Mouse (Mus musculus) lung, postnatal 10 days (tissue): ENCODE measurements at regions not wholly inside any gene's neighbourhood (a gene's known extent, or its start where the extent isn't known, plus 50 kb on each side); places are given as distances from the start of the nearest gene placed in this dataset.
"Not testable (repeated sequence)": the region's sequence is repeated elsewhere in the genome, so short reads cannot be mapped to it uniquely, and the experiment has no call there.

Source experiments
- DNase-seq: peaks from one replicate; pipeline ENCODE4 v3.0.0; 2021

DNA sequence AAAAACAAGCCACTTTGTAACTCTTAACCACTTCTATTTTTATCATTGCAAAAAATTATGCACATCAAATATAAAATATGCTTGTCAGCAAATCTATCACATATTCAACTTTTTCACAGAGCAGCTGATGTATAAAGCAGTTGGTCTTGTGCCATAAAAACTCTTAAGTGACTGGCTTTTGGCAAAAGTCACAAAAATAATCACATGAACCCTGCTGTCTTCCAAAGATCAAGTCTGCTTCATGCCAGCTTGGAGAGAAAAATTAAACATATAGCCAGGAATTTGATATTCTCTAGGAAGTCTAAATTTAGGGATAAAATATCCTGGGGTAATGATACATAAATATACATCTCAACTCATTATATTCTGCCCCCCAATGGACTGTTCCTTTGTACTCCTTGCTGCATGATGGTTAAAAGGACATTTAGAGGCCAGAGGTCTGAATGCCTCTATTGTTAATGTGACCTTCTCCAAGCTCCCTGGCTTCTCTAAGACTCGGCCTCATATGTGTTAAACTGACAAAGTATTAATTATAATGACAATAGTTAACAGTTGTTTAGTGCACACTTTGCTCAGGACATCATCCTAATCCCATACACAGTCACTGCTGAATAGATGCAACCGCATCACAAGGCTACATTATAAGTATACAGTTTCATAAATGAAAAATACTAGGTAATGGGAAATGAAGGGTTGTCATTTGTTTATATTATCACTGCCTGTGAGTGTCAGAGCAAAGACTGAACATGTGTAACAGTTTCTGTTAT lies 422.9 kb upstream of the Hs3st1 start:
- DNase-seq: no peak

DNA sequence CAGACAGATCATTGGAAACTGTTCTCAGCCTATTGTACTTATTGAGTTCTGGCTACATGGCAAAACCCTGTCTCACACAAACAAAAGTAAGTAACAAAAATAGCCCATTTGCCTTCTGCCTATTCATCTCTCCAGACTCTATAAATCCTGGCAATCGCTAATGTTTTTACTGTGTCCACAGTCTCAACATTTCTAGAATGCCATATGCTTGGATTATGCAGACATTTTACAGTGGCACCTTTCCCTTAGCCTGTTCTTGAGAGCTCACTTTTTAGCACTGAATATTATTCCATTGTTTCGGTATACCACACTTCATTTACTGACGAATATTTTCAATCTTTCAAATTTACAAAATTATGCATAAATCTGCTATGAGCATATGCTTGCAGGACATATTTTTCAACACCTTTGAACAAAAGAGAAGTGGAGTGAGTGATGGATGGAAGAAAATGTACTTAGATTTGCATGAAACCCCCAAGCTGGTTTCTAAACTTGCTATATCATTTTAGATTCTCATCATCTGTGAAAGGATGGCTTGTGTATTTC lies 381.5 kb upstream of the Hs3st1 start:
- no peak for DNase-seq

DNA sequence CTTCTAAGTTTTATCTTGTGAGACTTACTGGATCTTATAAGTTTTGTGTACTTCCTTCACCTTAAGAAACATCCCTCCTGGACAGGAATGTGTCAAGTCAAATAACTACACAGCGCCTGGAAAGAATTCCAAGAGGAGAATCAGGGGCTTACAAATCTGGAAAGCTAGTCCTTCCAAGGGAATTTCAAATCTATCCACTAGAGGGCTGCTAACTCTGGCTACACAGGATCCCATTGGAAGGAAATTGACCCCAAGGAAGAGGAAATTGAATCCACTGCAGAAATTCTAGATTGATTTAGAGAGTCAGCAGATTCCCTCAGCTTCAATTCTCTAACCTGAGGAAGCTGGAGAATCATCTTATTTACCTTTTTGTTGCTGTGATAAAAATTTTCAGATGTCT lies 369.1 kb upstream of the Hs3st1 start:
- no peak for DNase-seq

DNA sequence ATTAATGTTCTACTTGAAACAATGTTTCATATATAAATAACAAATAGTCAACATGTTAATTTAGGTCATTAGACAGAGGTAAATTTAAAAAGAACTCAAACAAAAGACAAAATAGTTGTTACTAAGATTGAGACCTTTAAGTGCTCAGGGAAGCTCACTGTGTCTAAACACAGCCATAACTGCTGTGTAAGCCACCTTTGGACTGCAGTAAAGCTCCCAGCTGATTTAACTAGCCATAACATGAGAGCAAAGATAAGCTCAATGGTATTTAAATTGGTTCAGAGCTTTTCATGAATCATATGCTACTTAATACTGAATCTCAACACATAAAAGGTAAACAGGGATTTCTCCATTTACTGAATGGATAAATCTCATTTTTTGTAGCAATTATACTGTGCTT lies 361.6 kb upstream of the Hs3st1 start:
- no peak for DNase-seq

DNA sequence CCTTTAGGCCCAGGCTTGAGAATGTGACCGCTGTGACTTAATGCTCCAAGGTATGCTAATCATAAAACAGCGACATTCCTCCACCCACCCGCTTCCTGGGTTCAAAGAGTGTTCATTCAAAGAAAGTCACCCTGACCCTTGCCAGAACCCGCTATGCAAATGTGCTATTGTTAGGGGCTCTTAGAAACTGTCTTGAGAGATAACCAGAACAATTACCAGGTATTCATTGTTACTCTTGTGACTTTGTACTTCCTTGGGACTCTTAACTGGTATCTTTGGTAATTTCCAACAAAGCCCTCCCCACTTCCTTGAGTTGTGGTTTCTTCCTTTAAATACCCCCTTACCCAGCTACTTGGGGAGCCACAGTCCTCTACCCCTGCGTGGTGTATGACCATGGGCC lies 334.3 kb upstream of the Hs3st1 start:
- DNase-seq: not testable (repeated sequence)

DNA sequence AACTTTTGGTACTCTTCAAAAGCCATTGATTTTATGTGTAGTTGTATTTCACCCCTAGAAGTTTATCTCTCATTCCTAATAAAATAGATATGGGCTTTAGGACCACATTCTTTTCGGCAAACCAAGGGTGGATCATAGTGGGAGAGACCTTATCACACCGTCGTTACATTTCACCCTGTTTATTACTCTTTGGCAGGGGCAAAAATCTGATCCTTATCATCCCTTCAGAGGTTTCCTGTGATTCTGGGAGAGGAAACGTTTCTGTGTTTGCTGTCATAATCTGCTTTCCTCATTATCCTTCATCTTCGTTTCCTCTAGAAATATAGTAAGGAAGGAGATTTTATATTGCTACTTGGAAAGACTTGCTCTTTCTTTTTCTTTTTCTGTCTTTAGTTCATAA lies 290.0 kb upstream of the Hs3st1 start:
- DNase-seq: peak; percentile 25

DNA sequence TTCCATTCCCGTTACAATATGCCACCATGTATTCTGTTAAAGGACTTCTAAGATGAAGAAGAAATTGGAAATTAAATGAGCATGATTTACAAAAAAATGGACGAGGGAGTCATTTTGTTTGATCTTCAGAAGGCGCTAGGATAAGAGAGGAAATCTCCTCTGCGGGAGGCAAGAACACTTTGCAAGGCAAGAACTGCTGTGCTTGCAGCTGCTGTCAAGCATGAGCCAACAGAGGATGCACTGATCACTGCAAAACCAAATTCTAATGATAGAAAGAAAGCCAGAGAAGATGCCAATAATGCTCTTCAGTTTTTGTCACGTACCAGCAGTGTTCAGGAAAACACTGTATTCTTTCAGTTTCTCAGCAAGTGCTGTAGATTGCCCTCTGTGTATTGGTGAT lies 279.2 kb upstream of the Hs3st1 start:
- DNase-seq: no peak

DNA sequence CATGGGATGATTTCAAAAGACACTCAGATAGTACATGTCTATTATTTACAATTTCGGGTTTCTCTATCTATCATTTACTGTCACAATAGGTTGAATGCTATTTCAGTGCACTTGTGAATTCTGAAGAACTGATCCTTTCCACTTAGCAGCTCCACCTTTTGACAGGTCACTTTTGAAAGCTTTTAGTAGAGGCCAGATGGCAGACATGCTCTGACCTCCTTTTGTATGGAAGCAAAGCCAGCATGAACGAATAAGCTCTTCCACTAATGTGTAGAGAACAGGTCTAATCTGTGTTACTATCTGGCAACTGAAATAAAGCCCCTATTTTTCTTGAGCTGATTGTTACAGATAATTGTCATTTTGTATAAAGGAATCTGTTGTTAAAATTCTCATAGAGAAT lies 278.4 kb upstream of the Hs3st1 start:
- DNase-seq: no peak

DNA sequence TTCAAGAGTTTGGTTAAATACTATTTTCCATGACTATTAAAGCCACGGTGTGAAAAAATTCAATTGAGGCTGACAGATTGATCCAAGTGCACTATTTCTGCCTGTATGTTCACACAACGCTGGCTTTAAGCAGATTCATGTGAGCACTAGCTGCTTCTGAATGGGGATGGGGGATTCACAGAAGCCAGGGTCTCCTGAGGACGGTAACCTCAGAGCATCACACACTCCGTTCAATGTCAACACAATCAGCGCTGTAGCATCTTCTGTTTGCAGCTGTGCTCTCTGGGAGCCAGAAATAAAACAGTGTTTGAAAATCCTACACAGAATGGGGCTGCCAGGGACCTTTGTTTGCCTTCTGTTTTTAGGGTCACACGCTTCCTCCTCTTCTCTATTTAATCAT lies 275.0 kb upstream of the Hs3st1 start:
- DNase-seq: no peak

DNA sequence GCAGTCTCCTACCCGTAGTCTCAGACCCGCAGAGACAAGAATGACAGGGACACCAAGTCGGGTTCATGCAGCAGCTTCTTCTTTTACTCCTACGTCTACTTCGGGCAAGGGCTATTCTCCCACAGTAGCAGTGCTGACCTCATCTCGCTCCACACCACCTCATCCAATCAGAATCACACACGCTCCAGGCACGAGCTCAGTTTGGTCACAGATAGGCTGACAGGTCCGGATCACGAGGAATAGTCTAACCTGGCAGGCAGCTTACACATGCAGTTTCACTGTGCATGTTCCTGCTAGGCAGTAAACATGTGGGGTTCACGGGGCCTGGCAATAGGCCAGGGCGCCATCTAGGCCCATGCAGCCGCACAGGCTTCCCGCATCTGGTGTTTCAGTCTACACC lies 260.7 kb upstream of the Hs3st1 start:
- DNase-seq: no peak

DNA sequence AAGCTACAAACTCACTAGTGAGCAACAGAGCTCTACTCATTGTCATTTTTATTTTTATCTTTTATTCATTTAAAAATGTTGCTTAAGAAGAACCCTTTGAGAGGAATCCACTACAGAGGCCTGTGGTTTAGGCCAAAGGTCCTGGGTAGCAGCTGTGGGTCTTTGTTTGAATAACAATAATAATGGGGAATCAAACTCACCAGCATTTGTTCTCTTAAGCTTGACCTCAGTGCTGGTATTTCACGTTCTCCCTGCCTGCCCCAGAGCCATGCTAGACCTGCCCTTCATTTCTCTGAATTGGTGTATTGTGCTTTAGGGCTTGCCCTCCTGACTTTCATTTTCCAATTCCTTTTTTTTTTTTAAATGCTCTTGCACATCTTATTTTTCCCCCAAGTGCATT lies 232.8 kb upstream of the Hs3st1 start:
- DNase-seq: no peak

DNA sequence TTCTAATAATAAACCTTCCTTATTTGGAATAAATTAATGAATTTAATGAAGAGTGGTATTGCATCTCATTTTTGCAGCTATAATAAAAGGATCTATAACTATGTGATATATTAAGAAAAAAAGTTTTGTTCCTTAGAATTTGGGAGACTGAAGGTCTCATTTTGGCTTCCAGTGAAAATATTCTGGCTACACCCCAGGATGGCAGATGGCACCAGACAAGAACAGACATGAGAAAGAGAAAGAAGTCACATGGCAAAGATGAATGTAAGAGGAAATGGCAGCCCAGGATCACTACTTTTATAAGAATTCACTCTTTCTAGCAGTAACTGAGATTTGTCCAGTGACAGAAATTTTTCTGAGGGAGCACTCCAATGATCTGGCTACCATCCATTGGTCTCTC lies 209.1 kb upstream of the Hs3st1 start:
- DNase-seq: no peak

DNA sequence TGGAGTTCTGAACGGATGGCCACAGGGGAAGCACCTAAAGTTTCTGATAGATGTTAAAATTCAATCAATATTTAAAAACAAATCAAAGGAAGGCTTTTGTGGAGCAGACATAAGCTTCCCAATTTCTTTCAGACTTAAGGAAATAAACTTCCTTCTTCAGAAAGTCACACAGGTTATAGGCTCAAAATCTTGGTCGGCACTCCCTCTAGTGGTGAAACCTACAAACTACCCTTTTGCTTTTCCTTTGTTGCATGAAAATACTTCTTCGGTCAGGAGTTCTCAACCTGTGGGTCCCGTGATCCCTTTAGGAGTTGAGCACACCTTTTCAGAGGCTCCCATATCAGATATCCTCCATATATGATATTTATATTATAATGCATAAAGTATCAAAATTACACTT lies 205.7 kb upstream of the Hs3st1 start:
- peak; percentile 15 for DNase-seq

DNA sequence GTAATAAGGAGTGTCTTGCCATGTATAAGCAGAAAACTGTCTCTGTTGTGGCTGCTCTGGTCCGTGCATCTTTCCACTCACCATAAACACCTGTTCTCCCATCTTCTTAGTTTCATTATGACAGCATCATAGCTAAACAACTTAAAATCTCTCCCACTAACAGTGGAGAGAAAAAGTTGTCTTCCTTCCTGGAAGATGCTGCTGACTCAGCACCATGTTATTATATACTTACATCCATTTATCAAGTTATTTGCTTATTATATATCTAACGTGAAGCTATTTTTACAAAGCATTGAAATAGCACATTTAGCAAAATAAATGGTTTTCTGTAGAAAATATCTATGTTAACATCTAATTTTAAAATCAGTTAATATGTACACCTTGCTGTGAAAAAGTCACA lies 180.3 kb upstream of the Hs3st1 start:
- DNase-seq: no peak

DNA sequence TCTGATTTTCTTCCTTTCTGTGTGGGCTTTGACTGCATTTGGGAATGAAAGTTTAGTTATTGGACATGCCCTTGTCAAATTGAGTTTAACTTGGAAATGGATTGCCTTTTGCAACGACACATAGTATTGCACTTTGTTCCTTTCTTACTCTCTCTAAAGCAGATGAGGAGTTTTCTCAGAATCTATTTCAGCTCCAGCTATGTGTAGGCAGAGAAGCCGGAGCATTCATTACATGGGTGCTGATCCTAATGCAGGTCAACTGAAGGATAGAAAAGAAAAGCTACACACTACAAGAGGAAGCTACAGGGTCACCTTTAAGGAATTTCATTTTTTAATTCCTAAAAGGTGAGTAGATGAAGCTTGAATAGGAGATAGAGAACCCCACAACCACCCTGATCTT lies 176.6 kb upstream of the Hs3st1 start:
- DNase-seq: no peak

DNA sequence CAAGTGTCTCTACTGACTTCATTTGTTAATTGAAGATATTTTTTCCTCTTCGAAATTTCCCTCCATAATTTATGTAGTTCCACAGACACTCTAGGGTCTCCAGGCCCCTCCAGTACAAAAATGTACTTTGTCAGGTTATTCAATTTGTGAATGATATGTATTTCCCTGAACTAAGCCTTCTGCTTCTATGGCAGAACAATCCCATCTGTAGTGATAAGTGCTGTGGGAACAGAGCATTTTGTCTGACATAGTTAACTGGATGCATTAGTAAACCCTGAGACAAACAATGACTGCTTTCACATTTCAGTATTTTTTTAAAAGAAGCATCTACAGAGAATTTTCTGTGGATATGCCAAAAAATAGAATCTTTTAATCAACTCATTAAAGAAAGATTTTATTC lies 154.1 kb upstream of the Hs3st1 start:
- no peak for DNase-seq

DNA sequence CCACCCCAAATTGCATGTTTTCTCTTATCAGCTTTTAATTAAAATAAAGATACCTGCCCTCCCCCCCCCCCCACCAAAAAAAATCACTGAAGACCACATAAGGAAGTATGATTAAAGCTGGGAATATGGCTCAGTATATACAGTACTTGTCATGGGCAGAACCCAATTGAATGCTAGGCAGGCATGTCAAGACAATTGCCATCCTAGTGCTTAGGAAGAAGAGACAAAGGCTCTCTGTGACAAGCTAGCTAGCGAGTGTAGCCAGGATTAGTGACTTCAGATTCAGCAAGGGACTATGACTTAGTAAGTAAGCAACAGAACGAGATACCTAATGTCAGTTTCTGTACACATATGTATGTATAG lies 116.4 kb upstream of the Hs3st1 start:
- no peak for DNase-seq

DNA sequence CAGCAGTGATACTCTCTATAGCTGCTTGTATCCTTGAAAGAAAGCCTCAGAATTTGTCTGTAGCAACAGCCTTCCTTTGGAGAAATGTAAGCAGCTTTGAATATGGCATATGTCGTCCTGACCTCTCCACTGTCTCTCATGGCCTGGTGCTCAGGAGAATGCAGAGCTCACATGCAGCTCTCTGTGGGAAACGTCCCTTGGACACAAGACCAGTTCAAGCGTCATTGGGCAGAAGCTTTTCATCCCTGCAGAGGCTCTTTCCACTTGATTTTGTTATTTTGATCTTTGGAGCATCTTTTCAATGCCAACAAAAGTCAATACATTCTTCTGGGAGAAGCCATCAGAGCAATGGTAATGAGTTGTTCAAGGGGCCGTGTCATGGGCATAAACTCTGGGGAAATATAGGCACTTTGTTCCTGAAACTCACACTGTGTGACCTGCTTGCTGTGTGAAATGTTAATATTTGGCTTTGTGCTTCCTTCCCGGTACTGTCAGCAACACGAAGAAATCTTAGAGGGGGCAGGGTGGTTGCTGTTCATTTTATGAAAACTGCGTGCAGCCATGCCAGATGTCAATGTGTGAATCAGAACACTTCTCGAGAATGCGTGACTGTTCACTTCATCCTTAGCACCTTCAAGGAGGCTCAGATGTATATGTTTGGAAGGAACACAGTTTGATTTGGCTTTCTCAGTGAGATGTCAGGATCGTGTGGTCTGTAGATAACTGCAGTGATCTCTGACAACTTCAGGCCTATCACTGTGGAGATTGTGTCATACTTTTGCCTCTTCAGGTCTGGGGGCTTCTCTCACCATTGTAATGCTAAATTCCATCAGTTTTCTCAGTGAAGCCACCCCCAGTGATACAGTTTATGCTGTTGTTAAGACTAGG lies 115.8 kb upstream of the Hs3st1 start:
- DNase-seq: peak; percentile 18

DNA sequence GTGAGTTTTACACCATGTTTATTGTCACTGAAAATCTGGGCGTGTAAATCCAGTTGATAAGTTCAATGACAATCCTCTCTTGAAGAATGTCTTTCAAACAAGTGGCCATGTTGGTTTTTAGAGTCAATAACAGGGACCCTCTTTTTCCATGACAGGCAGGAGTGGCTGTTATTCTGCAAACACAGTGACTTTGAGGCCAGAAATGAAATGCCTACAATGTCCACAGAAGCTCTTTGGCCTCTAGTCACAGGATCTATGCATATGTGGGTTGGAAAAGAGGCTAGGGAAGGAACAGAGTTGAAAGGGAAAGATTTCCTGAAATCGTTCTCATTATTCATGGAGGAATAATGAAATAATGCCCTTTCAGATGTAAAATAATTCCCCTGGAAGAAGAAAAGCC lies 101.9 kb upstream of the Hs3st1 start:
- no peak for DNase-seq

DNA sequence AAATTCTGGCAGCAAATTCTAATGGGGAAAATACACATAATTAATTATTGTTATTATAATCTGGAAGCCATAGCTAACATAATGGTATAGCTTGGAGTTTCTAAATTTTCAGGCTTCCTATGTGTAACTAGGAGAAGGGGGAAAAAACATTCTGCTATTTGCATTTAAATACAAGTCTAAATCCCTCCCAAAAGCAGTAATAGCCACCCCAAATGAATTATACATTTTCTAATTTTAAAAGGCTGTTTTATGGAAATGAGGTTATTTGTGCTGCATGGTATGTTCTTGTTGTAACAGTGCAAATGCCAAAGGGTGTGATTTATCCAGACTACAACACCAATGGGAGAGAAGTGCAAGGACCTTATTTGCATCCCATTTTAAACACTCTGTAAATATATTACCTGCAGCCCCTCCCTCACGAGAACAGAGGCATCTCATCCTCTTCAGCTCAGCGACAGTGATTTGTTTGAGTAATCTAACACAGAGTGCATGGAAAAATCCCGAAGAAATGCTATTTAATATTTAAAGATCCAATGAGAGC lies 101.4 kb upstream of the Hs3st1 start:
- no peak for DNase-seq

DNA sequence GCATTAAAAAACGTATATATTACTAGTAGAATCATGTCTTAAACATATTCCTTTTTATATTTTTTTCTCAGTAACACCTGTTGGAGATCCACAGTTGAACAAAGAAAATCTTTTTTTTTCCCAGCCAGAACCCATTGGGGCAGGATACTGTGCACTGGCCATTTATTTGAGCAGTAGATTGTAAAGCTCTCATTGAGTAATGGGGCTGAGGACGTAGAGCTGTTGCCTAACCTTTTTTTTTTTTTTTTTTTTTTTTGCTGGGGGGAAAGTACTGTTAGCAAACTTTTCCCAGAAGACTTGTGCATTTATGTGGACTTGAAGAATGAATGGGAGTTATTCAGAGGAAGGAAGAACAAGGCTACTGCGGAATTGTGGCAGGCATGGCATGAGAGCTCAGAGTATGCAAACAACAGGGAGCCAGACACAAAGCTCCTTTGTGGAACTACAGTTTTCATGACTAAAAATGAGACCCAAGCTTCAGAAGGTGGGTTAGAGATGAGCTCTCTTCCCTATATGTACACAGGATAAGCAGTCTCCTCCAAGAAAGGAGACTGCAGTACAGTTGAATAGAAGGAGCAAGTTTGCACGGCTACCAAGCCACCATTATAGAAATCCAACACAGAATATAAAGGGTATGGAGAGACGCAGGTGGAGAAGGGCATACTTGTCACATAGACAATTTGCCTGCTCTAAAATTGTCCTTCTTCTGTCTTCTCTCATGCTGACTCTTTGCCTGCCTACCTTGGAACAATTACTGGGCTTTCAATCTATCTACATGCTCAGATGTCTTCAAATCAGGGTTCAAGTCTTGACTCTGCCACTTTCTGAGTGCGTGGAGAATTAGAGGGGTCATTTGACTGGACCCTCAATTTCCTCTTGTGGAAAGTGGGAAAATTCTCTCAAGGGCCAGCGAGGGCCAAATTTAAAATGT lies 100.7 kb upstream of the Hs3st1 start:
- no peak for DNase-seq

DNA sequence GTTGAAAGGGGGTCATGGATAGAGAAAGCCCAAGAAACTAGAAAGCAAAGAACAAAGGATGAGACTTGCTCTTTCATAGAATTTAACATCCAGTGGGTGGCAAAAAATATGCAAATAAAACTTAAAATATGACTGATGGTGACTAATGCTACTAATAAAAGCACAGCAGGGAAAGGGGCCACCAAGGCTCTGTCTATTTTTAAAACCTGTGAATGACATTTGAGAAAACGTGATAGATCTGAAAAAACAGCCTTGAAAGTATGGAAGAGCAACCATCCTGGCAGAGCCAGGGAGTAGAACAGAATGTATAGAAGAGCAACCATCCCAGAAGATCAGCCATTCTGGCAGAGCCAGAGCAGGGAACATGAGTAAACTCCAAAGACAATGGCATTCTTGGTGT lies 91.9 kb upstream of the Hs3st1 start:
- DNase-seq: no peak

DNA sequence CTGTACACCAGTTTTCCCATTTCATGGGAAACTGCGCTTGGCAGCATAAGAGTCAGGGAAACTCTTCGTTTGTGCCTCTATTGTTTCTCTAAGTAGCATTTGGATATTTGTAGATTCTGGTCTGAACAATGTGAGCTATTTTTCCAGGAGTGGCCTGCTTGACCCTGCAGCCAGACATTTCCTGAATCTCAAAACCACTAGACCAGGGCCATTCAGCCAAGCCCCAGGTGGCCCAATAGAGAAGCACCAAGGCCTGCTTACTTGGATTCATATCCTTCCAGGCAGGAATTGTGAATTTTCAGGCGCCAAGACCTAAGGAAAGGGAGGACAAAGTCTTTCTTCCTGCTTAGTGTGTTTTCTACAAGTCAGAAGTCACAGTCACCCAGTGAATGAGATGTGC lies 85.9 kb upstream of the Hs3st1 start:
- no peak for DNase-seq
